ENCODE assay signal across 33 mouse cellular contexts in the genomic region with DNA sequence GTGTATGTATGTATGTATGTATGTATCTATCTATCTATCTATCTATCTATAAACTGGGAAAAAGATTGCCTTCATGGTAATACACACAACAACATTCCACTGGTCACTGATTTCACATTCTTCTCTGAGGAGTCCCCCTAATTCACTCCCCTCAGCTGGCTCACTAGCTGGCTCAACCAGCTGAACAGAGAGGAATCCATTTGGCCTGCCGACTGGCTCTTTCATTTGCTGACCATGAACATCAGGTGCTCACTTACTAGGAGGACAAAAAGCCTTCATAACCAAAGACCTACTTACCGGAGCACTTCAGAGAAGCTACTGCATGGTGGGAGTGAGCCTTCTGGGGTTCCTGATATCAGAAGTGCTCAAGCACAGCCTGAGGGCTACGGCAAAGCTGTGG.
"Had no signal": no experiment of that assay in that cellular context is flagged by ENCODE, and none has a peak within 500 bp of the region (broad histone marks: within the 10 kb centered on the region; RNA-seq: fewer than 3 reads in every experiment).

No protein-coding gene starts in this region.

- H3K9ac ChIP-seq: heart, embryonic 12.5 days; heart, embryonic 13.5 days; heart, embryonic 15.5 days; hindbrain, embryonic 12.5 days; hindbrain, embryonic 13.5 days; hindbrain, embryonic 15.5 days; intestine, embryonic 15.5 days; kidney, embryonic 15.5 days had no signal

- H3K4me2 ChIP-seq: heart, embryonic 11.5 days; heart, embryonic 12.5 days; heart, embryonic 13.5 days; heart, embryonic 15.5 days; hindbrain, embryonic 12.5 days; hindbrain, embryonic 13.5 days; hindbrain, embryonic 15.5 days; intestine, embryonic 15.5 days; kidney, embryonic 15.5 days had no signal

- H3K36me3 ChIP-seq: heart, embryonic 10.5 days; heart, embryonic 12.5 days; heart, embryonic 13.5 days; heart, embryonic 15.5 days; hindbrain, embryonic 12.5 days; hindbrain, embryonic 13.5 days; hindbrain, embryonic 15.5 days; intestine, embryonic 15.5 days; kidney, embryonic 15.5 days had no signal

- H3K9me3 ChIP-seq: heart, embryonic 10.5 days; heart, embryonic 13.5 days; heart, embryonic 15.5 days; hindbrain, embryonic 12.5 days; hindbrain, embryonic 13.5 days; hindbrain, embryonic 15.5 days; intestine, embryonic 15.5 days; kidney, embryonic 15.5 days had no signal

- H3K4me1 ChIP-seq: heart, embryonic 10.5 days; heart, embryonic 12.5 days; heart, embryonic 15.5 days; hindbrain, embryonic 12.5 days; hindbrain, embryonic 15.5 days; intestine, embryonic 15.5 days; kidney, embryonic 15.5 days had no signal

- H3K27me3 ChIP-seq: heart, embryonic 12.5 days; heart, embryonic 13.5 days; heart, embryonic 15.5 days; hindbrain, embryonic 12.5 days; hindbrain, embryonic 13.5 days; hindbrain, embryonic 15.5 days; intestine, embryonic 15.5 days; kidney, embryonic 15.5 days had no signal

- DNase-seq: heart, postnatal 10 days; heart, postnatal 14 days; heart, postnatal 36 days; heart, postnatal 4 days; kidney, adult 11 months; kidney, adult 18-20 months; kidney, adult 2 months; kidney, adult 8-10 months; kidney, adult 9 months; kidney, postnatal 10 days; kidney, postnatal 14 days; kidney, postnatal 25 days; kidney, postnatal 36 days; kidney, postnatal 4 days; layer of hippocampus, adult 9-11 months; layer of hippocampus, postnatal 36 days had no signal

- ATAC-seq: hindbrain, postnatal 0 days; inflammation-experienced regulatory T-cells, adult 6 months; intestine, embryonic 15.5 days; intestine, embryonic 16.5 days; intestine, postnatal 0 days had no signal

- H3K4me3 ChIP-seq: heart, embryonic 10.5 days; heart, embryonic 12.5 days; heart, embryonic 13.5 days; heart, embryonic 15.5 days; hindbrain, embryonic 12.5 days; hindbrain, embryonic 13.5 days; hindbrain, embryonic 15.5 days; intestine, embryonic 15.5 days; kidney, embryonic 15.5 days; layer of hippocampus, adult 2 months; left cerebral cortex, adult 2 months had no signal

- H3K27ac ChIP-seq: heart, embryonic 10.5 days; heart, embryonic 13.5 days; heart, embryonic 15.5 days; hindbrain, embryonic 12.5 days; hindbrain, embryonic 13.5 days; hindbrain, embryonic 15.5 days; hindbrain, postnatal 0 days; intestine, embryonic 15.5 days; kidney, embryonic 15.5 days; kidney, postnatal 0 days; layer of hippocampus, adult 2 months; left cerebral cortex, adult 2 months had no signal
